Mouse (Mus musculus) olfactory bulb, adult 2 months (tissue): ENCODE data around the gene Efcab10.

Experiments used
- CTCF ChIP-seq: fragments of 200-500 bp; IDR thresholded peaks from 2 replicates; pipeline ENCODE4 v1.5.1; 2012; ENCODE audit warnings: low read depth, mild to moderate bottlenecking, low read length, moderate library complexity; ENCODE audit not compliant: insufficient read depth
- POLR2A ChIP-seq: fragments of 200-500 bp; IDR thresholded peaks from 2 replicates; pipeline ENCODE4 v1.6.1; 2012; ENCODE audit warnings: mild to moderate bottlenecking, low read depth, low read length, moderate library complexity; ENCODE audit not compliant: insufficient read depth

- TF ChIP-seq CTCF (no peak), POLR2A (no peak)
Measured at GRCm38 (mm10) chr12:33352671-33353070, 42.0 kb upstream of the Efcab10 start.
